Mouse (Mus musculus) gastrocnemius, postnatal 4 days (tissue): Measurements from ENCODE around the gene Gse1. TPM values are rescaled to one million over a fixed set of nuclear protein-coding genes. Genes with fewer than 3 reads are reported as not detected.

ENCODE experiments used
- microRNA-seq: library from miRNA; unstranded; fragments of <30 nt; microRNA quantifications from one replicate; pipeline ENCODE4 v1.2.0, GENCODE M21; 2021
- total RNA-seq, 2 experiments: library from RNA; stranded (reverse); gene quantifications; 2 replicates each; pipeline ENCODE4 v1.2.3; 2021

Gse1 gene
- total RNA-seq, 2 experiments from 2014 or later = 45.9 to 48.7 TPM

Small RNAs within 50 kb of the gene (microRNA-seq; reads per million reads assigned to microRNA genes)
- not detected for gene Gm22715
- gene Mir7687 = 0.63 reads per million

Other genes with a start within 250 kb of the Gse1 start
- 1 to 10 TPM; 1.3 to 3.0 TPM for gene Crispld2, start 236.0 kb upstream of the Gse1 start, total RNA-seq
- gene Zdhhc7, start 127.0 kb upstream of the Gse1 start, total RNA-seq = 10 to 100 TPM; 29.0 to 29.9 TPM
- gene 6430548M08Rik, start 114.3 kb upstream of the Gse1 start, total RNA-seq = 10 to 100 TPM; 13.0 to 14.2 TPM
- not detected for gene Fam92b, start 51.0 kb upstream of the Gse1 start, total RNA-seq